Mouse (Mus musculus) cerebellum, adult 2 months (tissue): ENCODE measurements around the gene Efcab2. TPM values are rescaled to one million over a fixed set of nuclear protein-coding genes. Genes with fewer than 3 reads are reported as not detected.

ENCODE experiments used
- DNase-seq, 2 experiments: peaks; one replicate each; pipeline ENCODE4 v3.0.0; 2021
- H3K27ac ChIP-seq: fragments of 200-500 bp; 2 replicates; pipeline ENCODE4 v1.5.1; 2012; ENCODE audit warnings: low read length, control low read depth, inconsistent platforms; ENCODE audit not compliant: insufficient read depth
- H3K27me3 ChIP-seq: fragments of 200-500 bp; 2 replicates; pipeline ENCODE4 v1.6.1; 2012; ENCODE audit warnings: inconsistent platforms, mild to moderate bottlenecking, low read length, moderate library complexity; ENCODE audit not compliant: control insufficient read depth, insufficient read depth
- H3K4me1 ChIP-seq: fragments of 200-500 bp; 2 replicates; pipeline ENCODE4 v1.6.1; 2011; ENCODE audit warnings: low read length; ENCODE audit not compliant: control insufficient read depth, insufficient read depth
- H3K4me3 ChIP-seq: fragments of 200-500 bp; replicated peaks from 2 replicates; pipeline ENCODE3; 2011; ENCODE audit warnings: mild to moderate bottlenecking, low read depth, low read length, control low read depth; ENCODE audit not compliant: insufficient read depth
- CTCF ChIP-seq: fragments of 200-500 bp; IDR thresholded peaks from 2 replicates; pipeline ENCODE4 v1.5.1; 2011; ENCODE audit warnings: low read depth, mild to moderate bottlenecking, control low read depth, low read length, moderate library complexity, borderline replicate concordance; ENCODE audit not compliant: insufficient read depth
- POLR2A ChIP-seq: fragments of 200-500 bp; IDR thresholded peaks from 2 replicates; pipeline ENCODE4 v1.6.1; 2011; ENCODE audit warnings: low read length, control low read depth, borderline replicate concordance; ENCODE audit not compliant: insufficient read depth
- WGBS: fragments of 180-500 bp; shearing (Covaris S2); methylation state at CpG from one replicate; pipeline ENCODE4 v1.1.7; 2018; 5-methylcytosine and 5-hydroxymethylcytosine counted together
- polyA plus RNA-seq: library from polyadenylated mRNA; depleted of rRNA; stranded (reverse); fragments of >200 nt; gene quantifications from 2 replicates; pipeline ENCODE4 v1.2.3, GENCODE M21; 2012; rRNA removed

The Efcab2 gene
- polyA plus RNA-seq, result 9.6 and 12.9 TPM in 2 replicates

- peak; percentile 93 to 94 for DNase-seq
- Histone ChIP-seq H3K27ac (peak within 1 kb of the TSS; percentile 99), H3K4me3 (peak within 1 kb of the TSS; percentile 79), H3K4me1 (no peaks in the 10 kb centered on the region; the same call in 1 of the 2 replicates), H3K27me3 (no peaks in the 10 kb centered on the region)
- under 1% methylated on average over 70 of the region's 70 CpGs for WGBS
- peak; percentile 44; the same call in 1 of the 2 replicates for TF ChIP-seq CTCF
- peak; percentile 60; the same call in 1 of the 2 replicates for TF ChIP-seq POLR2A
These were observed at the start of gene Efcab2 for GRCm38 (mm10) chr1:178405951-178406711. Gene Efcab2, plus strand, starts transcription at chr1:178406085.

- 48% methylated on average over 12 of the region's 12 CpGs for WGBS
- Histone ChIP-seq H3K4me1 (no peaks in the 10 kb centered on the region), H3K4me3 (no peak overlapping the region), H3K27me3 (no peaks in the 10 kb centered on the region), H3K27ac (no peak overlapping the region)
- TF ChIP-seq POLR2A, result no peak
- TF ChIP-seq CTCF, result no peak
- DNase-seq, result no peak
These were observed 47.8 kb upstream of the Efcab2 start for GRCm38 (mm10) chr1:178357776-178358710.

GRCm38 (mm10) chr1:178360264-178360663, 45.6 kb upstream of the Efcab2 start:
- TF ChIP-seq CTCF (no peak), POLR2A (no peak)
- H3K4me1 ChIP-seq, result no peaks in the 10 kb centered on the region
- no peaks in the 10 kb centered on the region for H3K27me3 ChIP-seq
- WGBS, result 69% methylated on average over 11 of the region's 11 CpGs
- no peak overlapping the region for H3K4me3 ChIP-seq
- H3K27ac ChIP-seq, result no peak overlapping the region
- no peak for DNase-seq

- no peak overlapping the region for H3K4me3 ChIP-seq
- H3K27me3 ChIP-seq, result no peaks in the 10 kb centered on the region
- no peaks in the 10 kb centered on the region for H3K4me1 ChIP-seq
- H3K27ac ChIP-seq, result no peak overlapping the region
- TF ChIP-seq POLR2A (no peak), CTCF (no peak)
- 75% methylated on average over 2 of the region's 2 CpGs for WGBS
- no peak for DNase-seq
These were observed 45.2 kb upstream of the Efcab2 start for GRCm38 (mm10) chr1:178360702-178361101.

- no peaks in the 10 kb centered on the region for H3K27me3 ChIP-seq
- peaks cover 9% of the 10 kb centered on the region; the same call in 1 of the 2 replicates for H3K4me1 ChIP-seq
- TF ChIP-seq CTCF, result no peak
- no peak for TF ChIP-seq POLR2A
- WGBS, result 89% methylated on average over 6 of the region's 6 CpGs
- no peak overlapping the region for H3K4me3 ChIP-seq
- H3K27ac ChIP-seq, result no peak overlapping the region
- no peak for DNase-seq
These were observed 40.7 kb upstream of the Efcab2 start for GRCm38 (mm10) chr1:178365171-178365570.

GRCm38 (mm10) chr1:178368121-178368520, 37.8 kb upstream of the Efcab2 start:
- TF ChIP-seq CTCF (no peak), POLR2A (no peak)
- H3K27ac ChIP-seq, result peak overlapping the region; percentile 95; the same call in 1 of the 2 replicates
- H3K4me3 ChIP-seq, result no peak overlapping the region
- no peaks in the 10 kb centered on the region for H3K27me3 ChIP-seq
- DNase-seq, result no peak
- H3K4me1 ChIP-seq, result peaks cover 9% of the 10 kb centered on the region; the same call in 1 of the 2 replicates
- 86% methylated on average over 6 of the region's 6 CpGs for WGBS

- peak; percentile 84; the same call in 1 of the 2 replicates for TF ChIP-seq POLR2A
- TF ChIP-seq CTCF, result no peak
- DNase-seq, result peak; percentile 96 to 99
- WGBS, result 2% methylated on average over 36 of the region's 36 CpGs
- peak overlapping the region; percentile 44 for H3K4me3 ChIP-seq
- H3K27me3 ChIP-seq, result no peaks in the 10 kb centered on the region
- peak overlapping the region; percentile 95 for H3K27ac ChIP-seq
- peaks cover 9% of the 10 kb centered on the region; the same call in 1 of the 2 replicates for H3K4me1 ChIP-seq
These were observed 37.2 kb upstream of the Efcab2 start for GRCm38 (mm10) chr1:178368548-178369271.
